Mouse (Mus musculus): ENCODE data around the gene Sppl2b.
A peak's percentile ranks its signal among the peaks of the same experiment; 100 is the strongest.
"Not testable (repeated sequence)": the region's sequence is repeated elsewhere in the genome, so short reads cannot be mapped to it uniquely, and the experiment has no call there.

Gene Sppl2b

GRCm38 (mm10) chr10:80854913-80855748 lies at the start of gene Sppl2b, which contains the start of gene Lsm7:
Gene Sppl2b, plus strand, starts transcription at chr10:80855275.
Gene Lsm7, minus strand, starts transcription at chr10:80855209.
- DNase-seq (ENCODE audit: low read depth, low spot score): peak; percentile 96

- DNase-seq (ENCODE audit: low read depth, low spot score): no peak
These were observed 49.8 kb upstream of the Sppl2b start for GRCm38 (mm10) chr10:80805322-80805721.

GRCm38 (mm10) chr10:80805925-80806324 lies 49.1 kb upstream of the Sppl2b start:
- DNase-seq (ENCODE audit: low read depth, low spot score): peak; percentile 59

- DNase-seq (ENCODE audit: low read depth, low spot score): no peak
These were observed 48.6 kb upstream of the Sppl2b start for GRCm38 (mm10) chr10:80806341-80807056.

GRCm38 (mm10) chr10:80807057-80807627 lies 47.9 kb upstream of the Sppl2b start:
- peak; percentile 87 for DNase-seq (ENCODE audit: low read depth, low spot score)

GRCm38 (mm10) chr10:80808099-80808984 lies 46.7 kb upstream of the Sppl2b start:
- no peak for DNase-seq (ENCODE audit: low read depth, low spot score)

GRCm38 (mm10) chr10:80808985-80809632 lies 46.0 kb upstream of the Sppl2b start:
- no peak for DNase-seq (ENCODE audit: low read depth, low spot score)

GRCm38 (mm10) chr10:80810084-80810483 lies 45.0 kb upstream of the Sppl2b start:
- DNase-seq (ENCODE audit: low read depth, low spot score): no peak

GRCm38 (mm10) chr10:80812391-80813041 lies 42.6 kb upstream of the Sppl2b start:
- peak; percentile 79 for DNase-seq (ENCODE audit: low read depth, low spot score)

- peak; percentile 93 for DNase-seq (ENCODE audit: low read depth, low spot score)
These were observed 41.7 kb upstream of the Sppl2b start, which contains the start of gene Jsrp1 for GRCm38 (mm10) chr10:80813366-80813765. Gene Jsrp1, minus strand, starts transcription at chr10:80813498.

- no peak for DNase-seq (ENCODE audit: low read depth, low spot score)
These were observed 40.3 kb upstream of the Sppl2b start for GRCm38 (mm10) chr10:80814800-80815199.

GRCm38 (mm10) chr10:80816303-80816702 lies 38.8 kb upstream of the Sppl2b start:
- not testable (repeated sequence) for DNase-seq (ENCODE audit: low read depth, low spot score)

- no peak for DNase-seq (ENCODE audit: low read depth, low spot score)
These were observed 37.9 kb upstream of the Sppl2b start for GRCm38 (mm10) chr10:80817164-80817563.

GRCm38 (mm10) chr10:80817955-80818354 lies 37.1 kb upstream of the Sppl2b start:
- not testable (repeated sequence) for DNase-seq (ENCODE audit: low read depth, low spot score)

- DNase-seq (ENCODE audit: low read depth, low spot score): no peak
These were observed 36.3 kb upstream of the Sppl2b start for GRCm38 (mm10) chr10:80818599-80819281.

- DNase-seq (ENCODE audit: low read depth, low spot score): no peak
These were observed 35.7 kb upstream of the Sppl2b start for GRCm38 (mm10) chr10:80819406-80819805.

GRCm38 (mm10) chr10:80821991-80822390 lies 33.1 kb upstream of the Sppl2b start:
- DNase-seq (ENCODE audit: low read depth, low spot score): no peak

- no peak for DNase-seq (ENCODE audit: low read depth, low spot score)
These were observed 32.5 kb upstream of the Sppl2b start for GRCm38 (mm10) chr10:80822528-80822927.

- no peak for DNase-seq (ENCODE audit: low read depth, low spot score)
These were observed 31.8 kb upstream of the Sppl2b start for GRCm38 (mm10) chr10:80823316-80823715.
